Mouse (Mus musculus) cerebellum, adult 2 months (tissue): ENCODE data around the gene Rsph14.

Source experiments
- CTCF ChIP-seq: fragments of 200-500 bp; IDR thresholded peaks from 2 replicates; pipeline ENCODE4 v1.5.1; 2011; ENCODE audit warnings: low read depth, mild to moderate bottlenecking, control low read depth, low read length, moderate library complexity, borderline replicate concordance; ENCODE audit not compliant: insufficient read depth
- POLR2A ChIP-seq: fragments of 200-500 bp; IDR thresholded peaks from 2 replicates; pipeline ENCODE4 v1.6.1; 2011; ENCODE audit warnings: low read length, control low read depth, borderline replicate concordance; ENCODE audit not compliant: insufficient read depth

GRCm38 (mm10) chr10:75058761-75059395 lies 26.5 kb upstream of the Rsph14 start:
- TF ChIP-seq CTCF = no peak
- TF ChIP-seq POLR2A = no peak
